Mouse (Mus musculus): Measurements from ENCODE around the gene Gmpr. TPM values are rescaled to one million over a fixed set of nuclear protein-coding genes. Genes with fewer than 3 reads are reported as not detected.
A peak's percentile ranks its signal among the peaks of the same experiment; 100 is the strongest.

Gmpr gene
- polyA plus RNA-seq (2015; fragmentation: Nextera tagmentation; extraction: Ambion mirVana) = 352 and 354 TPM in 2 replicates

GRCm38 (mm10) chr13:45507274-45508229, at the start of gene Gmpr:
TSS of gene Gmpr (plus strand) at chr13:45507444.
- Histone ChIP-seq H3K9ac (peak within 1 kb of the TSS; percentile 94), H3K9me3 (replicated peaks) (no peaks in the 10 kb centered on the region), H3K27ac (peak within 1 kb of the TSS; percentile 97), H3K4me2 (peak within 1 kb of the TSS; percentile 73), H3K27me3 (no peaks in the 10 kb centered on the region), H3K36me3 (peaks cover 12% of the 10 kb centered on the region), H3K4me1 (replicated peaks) (peaks cover 76% of the 10 kb centered on the region), H3K4me3 (replicated peaks) (peak within 1 kb of the TSS; percentile 78)
- DNase-seq (peak; percentile 90), ATAC-seq (ENCODE audit: low read depth) (peak; percentile 74)
- under 1% methylated on average over 63 of the region's 63 CpGs for WGBS (ENCODE audit: insufficient replicate concordance)

DNA sequence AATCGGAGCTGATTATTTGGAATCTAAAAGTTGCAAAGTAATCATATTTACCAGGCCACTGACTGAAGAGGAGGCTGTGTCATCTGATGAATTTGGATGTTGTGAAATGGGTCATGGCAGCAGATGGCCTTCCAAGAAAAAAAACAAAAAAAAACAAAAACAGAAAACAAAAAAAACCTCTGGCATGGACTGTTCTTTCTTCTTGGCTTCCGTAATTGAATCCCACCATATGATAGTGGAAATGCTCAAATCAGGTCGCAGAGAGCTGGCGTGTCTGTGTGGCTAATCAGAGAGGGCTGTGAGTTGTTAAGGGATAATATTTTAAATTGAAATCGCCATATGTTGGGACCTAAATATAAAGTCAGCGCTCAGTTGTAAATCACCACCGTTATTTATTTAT, 49.8 kb upstream of the Gmpr start:
- no peak overlapping the region for H3K4me3 ChIP-seq (replicated peaks)
- no peaks in the 10 kb centered on the region for H3K36me3 ChIP-seq
- H3K4me1 ChIP-seq (replicated peaks) = peaks cover 35% of the 10 kb centered on the region
- 77% methylated on average over 7 of the region's 7 CpGs for WGBS (ENCODE audit: insufficient replicate concordance)
- H3K9ac ChIP-seq = no peak overlapping the region
- no peaks in the 10 kb centered on the region for H3K9me3 ChIP-seq (replicated peaks)
- no peak for DNase-seq
- H3K27ac ChIP-seq = no peak overlapping the region
- H3K4me2 ChIP-seq = no peak overlapping the region
- ATAC-seq (ENCODE audit: low read depth) = no peak
- H3K27me3 ChIP-seq = no peaks in the 10 kb centered on the region

DNA sequence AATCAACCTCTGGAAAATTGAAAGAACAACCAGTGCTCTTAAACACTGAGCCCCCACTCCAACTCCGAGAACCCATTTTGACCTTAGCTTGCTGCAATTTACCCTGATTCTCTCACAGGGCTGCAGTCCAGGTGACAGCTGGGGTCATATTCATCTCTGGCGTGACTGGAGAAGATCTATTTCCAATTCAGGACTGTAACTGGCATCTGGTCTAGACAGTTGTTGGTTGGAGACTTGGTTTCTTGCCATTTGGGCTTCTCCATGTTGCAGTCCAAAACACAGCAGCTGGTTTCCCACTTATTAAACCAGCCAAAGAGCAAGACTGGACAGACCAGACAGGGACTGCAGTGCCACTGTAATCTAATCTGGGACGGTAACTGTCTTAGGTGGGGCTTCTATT, 47.1 kb upstream of the Gmpr start:
- Histone ChIP-seq H3K4me3 (replicated peaks) (no peak overlapping the region), H3K9ac (no peak overlapping the region), H3K27me3 (no peaks in the 10 kb centered on the region), H3K4me1 (replicated peaks) (peaks cover 13% of the 10 kb centered on the region), H3K4me2 (no peak overlapping the region), H3K27ac (no peak overlapping the region), H3K9me3 (replicated peaks) (no peaks in the 10 kb centered on the region), H3K36me3 (no peaks in the 10 kb centered on the region)
- ATAC-seq (ENCODE audit: low read depth) = no peak
- no peak for DNase-seq
- 69% methylated on average over 3 of the region's 3 CpGs for WGBS (ENCODE audit: insufficient replicate concordance)

- Histone ChIP-seq H3K4me3 (replicated peaks) (no peak overlapping the region), H3K27me3 (0 out of 2 replicates have a peak, but pooled peaks cover 9% of the 10 kb centered on the region), H3K4me2 (no peak overlapping the region), H3K9me3 (replicated peaks) (no peaks in the 10 kb centered on the region), H3K4me1 (replicated peaks) (no peaks in the 10 kb centered on the region; the same call in 1 of the 2 replicates), H3K36me3 (no peaks in the 10 kb centered on the region), H3K9ac (no peak overlapping the region), H3K27ac (no peak overlapping the region)
- no peak for ATAC-seq (ENCODE audit: low read depth)
- WGBS (ENCODE audit: insufficient replicate concordance) = 75% methylated on average over 14 of the region's 14 CpGs
- DNase-seq = no peak
These were observed 45.8 kb upstream of the Gmpr start for GRCm38 (mm10) chr13:45461370-45461958.

- Histone ChIP-seq H3K4me1 (replicated peaks) (peaks cover 3% of the 10 kb centered on the region; the same call in 1 of the 2 replicates), H3K27me3 (peaks cover 16% of the 10 kb centered on the region)
- 79% methylated on average over 10 of the region's 10 CpGs for WGBS (ENCODE audit: insufficient replicate concordance)
These were observed 41.6 kb upstream of the Gmpr start for GRCm38 (mm10) chr13:45465616-45466015.

DNA sequence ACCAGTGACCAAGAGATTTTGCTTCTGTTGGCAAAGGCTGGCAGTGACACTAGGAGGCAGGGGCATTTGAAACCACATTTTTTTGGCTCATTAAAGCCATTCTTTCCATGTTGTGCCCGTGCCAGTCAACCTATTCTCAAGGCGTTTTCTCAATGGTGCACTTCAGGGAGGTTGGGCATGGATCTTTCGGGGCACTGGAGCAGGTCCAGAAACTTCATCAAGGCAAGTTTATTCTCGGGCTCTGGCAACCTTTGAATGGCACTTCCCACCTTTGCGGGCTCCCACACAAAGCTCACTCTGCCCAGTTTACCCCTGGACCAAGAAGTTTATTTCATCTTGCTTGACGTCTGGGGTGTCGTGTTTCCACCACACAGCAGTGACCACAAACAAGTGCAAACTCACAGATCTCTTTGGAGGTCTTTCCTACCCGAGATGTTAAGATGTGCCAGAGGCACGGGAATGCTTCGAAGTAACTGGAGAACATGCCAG, 41.2 kb upstream of the Gmpr start:
- 58% methylated on average over 10 of the region's 10 CpGs for WGBS (ENCODE audit: insufficient replicate concordance)
- Histone ChIP-seq H3K9me3 (replicated peaks) (no peaks in the 10 kb centered on the region), H3K4me3 (replicated peaks) (no peak overlapping the region), H3K4me1 (replicated peaks) (peaks cover 3% of the 10 kb centered on the region; the same call in 1 of the 2 replicates), H3K9ac (no peak overlapping the region), H3K27ac (no peak overlapping the region), H3K4me2 (no peak overlapping the region), H3K36me3 (no peaks in the 10 kb centered on the region), H3K27me3 (peaks cover 16% of the 10 kb centered on the region)
- DNase-seq = no peak
- ATAC-seq (ENCODE audit: low read depth) = no peak

More at GRCm38 (mm10) chr13:45465616-45466015, 41.6 kb upstream of the Gmpr start:
- no peaks in the 10 kb centered on the region for H3K9me3 ChIP-seq (replicated peaks)
- H3K27ac ChIP-seq = no peak overlapping the region
- H3K9ac ChIP-seq = no peak overlapping the region
- DNase-seq (no peak), ATAC-seq (ENCODE audit: low read depth) (no peak)
- H3K36me3 ChIP-seq = no peaks in the 10 kb centered on the region
- no peak overlapping the region for H3K4me2 ChIP-seq
- no peak overlapping the region for H3K4me3 ChIP-seq (replicated peaks)

DNA sequence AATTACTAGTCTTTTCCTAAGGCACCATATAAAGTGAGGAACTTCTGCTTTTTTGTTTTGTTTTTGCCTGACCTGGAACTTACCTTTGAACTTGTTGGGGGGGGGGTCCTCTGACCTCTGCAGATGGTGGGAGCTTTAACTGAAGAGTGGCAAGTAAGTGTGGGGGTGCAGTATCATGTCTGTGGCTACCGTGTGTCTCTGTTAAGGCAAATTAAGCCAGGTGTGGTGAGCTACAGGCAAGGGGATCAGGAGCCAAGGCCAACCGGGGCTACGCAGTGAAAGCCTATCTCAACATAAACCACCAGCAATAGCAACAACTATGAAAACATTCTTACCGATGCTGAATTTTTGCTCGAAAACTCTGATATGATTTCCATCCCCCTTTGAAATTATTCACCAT, 38.5 kb upstream of the Gmpr start:
- H3K4me1 ChIP-seq (replicated peaks) = peaks cover 3% of the 10 kb centered on the region; the same call in 1 of the 2 replicates
- no peaks in the 10 kb centered on the region for H3K36me3 ChIP-seq
- H3K27ac ChIP-seq = no peak overlapping the region
- no peak overlapping the region for H3K4me2 ChIP-seq
- no peak for DNase-seq
- ATAC-seq (ENCODE audit: low read depth) = no peak
- peaks cover 22% of the 10 kb centered on the region for H3K27me3 ChIP-seq
- 73% methylated on average over 5 of the region's 5 CpGs for WGBS (ENCODE audit: insufficient replicate concordance)
- no peaks in the 10 kb centered on the region for H3K9me3 ChIP-seq (replicated peaks)
- no peak overlapping the region for H3K9ac ChIP-seq
- no peak overlapping the region for H3K4me3 ChIP-seq (replicated peaks)

- no peak for ATAC-seq (ENCODE audit: low read depth)
- Histone ChIP-seq H3K9ac (no peak overlapping the region), H3K4me3 (replicated peaks) (no peak overlapping the region), H3K27me3 (peaks cover 30% of the 10 kb centered on the region), H3K27ac (no peak overlapping the region), H3K9me3 (replicated peaks) (no peaks in the 10 kb centered on the region), H3K36me3 (no peaks in the 10 kb centered on the region), H3K4me1 (replicated peaks) (peaks cover 3% of the 10 kb centered on the region; the same call in 1 of the 2 replicates), H3K4me2 (no peak overlapping the region)
- WGBS (ENCODE audit: insufficient replicate concordance) = 61% methylated on average over 19 of the region's 19 CpGs
- no peak for DNase-seq
These were observed 37.6 kb upstream of the Gmpr start for GRCm38 (mm10) chr13:45469481-45470301.

GRCm38 (mm10) chr13:45473311-45473710, 33.9 kb upstream of the Gmpr start:
- peaks cover 29% of the 10 kb centered on the region for H3K27me3 ChIP-seq
- H3K4me3 ChIP-seq (replicated peaks) = no peak overlapping the region
- H3K27ac ChIP-seq = no peak overlapping the region
- H3K4me1 ChIP-seq (replicated peaks) = peaks cover 7% of the 10 kb centered on the region; the same call in 1 of the 2 replicates
- no peak for DNase-seq
- no peak overlapping the region for H3K9ac ChIP-seq
- ATAC-seq (ENCODE audit: low read depth) = no peak
- H3K4me2 ChIP-seq = no peak overlapping the region
- H3K9me3 ChIP-seq (replicated peaks) = no peaks in the 10 kb centered on the region; the same call in 1 of the 2 replicates
- WGBS (ENCODE audit: insufficient replicate concordance) = 67% methylated on average over 10 of the region's 10 CpGs
- H3K36me3 ChIP-seq = no peaks in the 10 kb centered on the region

DNA sequence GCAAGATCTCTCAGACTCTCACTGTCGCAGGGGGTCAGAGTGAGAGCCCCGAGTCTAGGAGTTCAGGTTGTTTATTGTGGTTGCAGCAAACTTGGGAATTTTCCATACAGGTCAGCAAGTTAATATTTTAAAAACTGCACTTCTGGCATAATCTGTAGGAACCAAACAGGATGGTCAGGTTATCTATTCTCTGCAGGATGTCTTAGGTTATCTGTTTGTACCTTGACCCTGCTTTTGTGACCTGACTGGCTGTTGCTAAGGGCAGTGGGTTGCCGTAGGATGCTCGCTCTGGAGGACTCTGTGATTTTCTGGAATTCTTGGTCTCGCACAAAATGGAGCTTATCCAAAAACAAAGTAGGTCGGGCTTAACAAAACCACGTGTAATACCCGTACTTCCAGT, 31.9 kb upstream of the Gmpr start:
- no peak overlapping the region for H3K9ac ChIP-seq
- DNase-seq (no peak), ATAC-seq (ENCODE audit: low read depth) (no peak)
- H3K4me1 ChIP-seq (replicated peaks) = 0 out of 2 replicates have a peak, but pooled peaks cover 5% of the 10 kb centered on the region
- no peaks in the 10 kb centered on the region; the same call in 1 of the 2 replicates for H3K9me3 ChIP-seq (replicated peaks)
- no peak overlapping the region for H3K27ac ChIP-seq
- H3K4me2 ChIP-seq = no peak overlapping the region
- WGBS (ENCODE audit: insufficient replicate concordance) = 60% methylated on average over 8 of the region's 8 CpGs
- H3K27me3 ChIP-seq = peaks cover 30% of the 10 kb centered on the region
- no peak overlapping the region for H3K4me3 ChIP-seq (replicated peaks)
- H3K36me3 ChIP-seq = no peaks in the 10 kb centered on the region
